Mouse (Mus musculus): ENCODE measurements around the gene Qrich2.

GRCm38 (mm10) chr11:116511301-116511868 lies 45.3 kb upstream of the Qrich2 start:
- TF ChIP-seq GATA1 (IDR thresholded peaks at IDR 0.05; ENCODE audit: borderline replicate concordance, low read length), result no peak
- no peak for TF ChIP-seq FLI1 (IDR thresholded peaks at IDR 0.05; ENCODE audit: low read length)
